ENCODE assay signal across 11 mouse cellular contexts in genomic region chr10:58223972-58224805, GRCm38 (mm10). TPM values are rescaled to one million over a fixed set of nuclear protein-coding genes. Genes with fewer than 3 reads are reported as not detected.
DNase-seq lines count a peak whose midpoint lies in the region.
"Not testable (repeated sequence)": the region's sequence is repeated elsewhere in the genome, so short reads cannot be mapped to it uniquely, and the experiment has no call there.
"Had no signal": no experiment of that assay in that cellular context is flagged by ENCODE, and none has a peak within 500 bp of the region (broad histone marks: within the 10 kb centered on the region; RNA-seq: fewer than 3 reads in every experiment).

No protein-coding gene starts in this region.

- intact Hi-C loops in heart, postnatal 36 days (cut with DNase I) = not testable (repeated sequence)

- DNase-seq in ES-CJ7 (ENCODE audit: low read depth, low spot score) = peak; percentile 62
- DNase-seq in brain, adult 2 months (ENCODE audit: low read depth, low spot score) = peak; percentile 3
- peak; percentile 64 to 73 for DNase-seq in frontal cortex, postnatal 10 days (ENCODE audit: low spot score in 2 of 2)
- peak; percentile 57 to 63 for DNase-seq in heart, postnatal 36 days
- peak; percentile 57 to 64 for DNase-seq in layer of hippocampus, postnatal 10 days (ENCODE audit: low spot score in 2 of 2)
- peak; percentile 77 for DNase-seq in lung, postnatal 10 days
- peak; percentile 73 to 74 for DNase-seq in right cerebral cortex, postnatal 36 days (ENCODE audit: low spot score in 2 of 2)
- DNase-seq in thymus, postnatal 25 days = peak; percentile 53

RNA-seq across cellular contexts. Expression of gene AW822073, which starts 0.5 kb away (rescaled TPM):
- not detected for total RNA-seq in heart, postnatal 36 days (2021)
- total RNA-seq in layer of hippocampus, postnatal 10 days (2021) = not detected
- total RNA-seq: forebrain, postnatal 0 days; left cerebral cortex, postnatal 10 days; megakaryocyte-erythroid progenitor cell, adult 5-6 weeks had no signal

RNA-seq across cellular contexts. Expression of gene Duxf3, which starts 8.3 kb away (rescaled TPM):
- not detected for total RNA-seq in heart, postnatal 36 days (2021)
- total RNA-seq in layer of hippocampus, postnatal 10 days (2021) = not detected
- total RNA-seq: left cerebral cortex, postnatal 10 days; megakaryocyte-erythroid progenitor cell, adult 5-6 weeks had no signal

RNA-seq across cellular contexts. Expression of gene Gm4981, which starts 12.3 kb away (rescaled TPM):
- total RNA-seq in heart, postnatal 36 days (2021) = not detected
- total RNA-seq in layer of hippocampus, postnatal 10 days (2021) = not detected
- total RNA-seq: forebrain, postnatal 0 days; left cerebral cortex, postnatal 10 days; megakaryocyte-erythroid progenitor cell, adult 5-6 weeks had no signal

RNA-seq across cellular contexts. Expression of gene Gcc2, which starts 31.1 kb away (rescaled TPM):
- total RNA-seq in heart, postnatal 36 days (2021) = 10 to 100 TPM; 27.9 to 34.5 TPM
- 10 to 100 TPM; 61.7 to 71.3 TPM for total RNA-seq in layer of hippocampus, postnatal 10 days (2021)

Comparison
In these comparisons a context has a peak if more than half of its experiments do, and no peak if none do; other contexts are left out.
1. Peak in every context shown above with its lines: DNase-seq.
2. DNase-seq: peak in every context shown above with its lines; median percentile 77 in lung, postnatal 10 days; 74 in right cerebral cortex, postnatal 36 days; 68 in frontal cortex, postnatal 10 days; 62 in ES-CJ7; 60 in layer of hippocampus, postnatal 10 days; 60 in heart, postnatal 36 days; 53 in thymus, postnatal 25 days; 3 in brain, adult 2 months.